10 mouse cellular contexts compared by ENCODE assay signal in genomic region chr11:70289236-70289635, GRCm38 (mm10). TPM values are rescaled to one million over a fixed set of nuclear protein-coding genes. Genes with fewer than 3 reads are reported as not detected.
DNase-seq lines count a peak whose midpoint lies in the region; ATAC-seq and TF ChIP-seq lines count a peak whose summit lies in the region.
"Had no signal": no experiment of that assay in that cellular context is flagged by ENCODE, and none has a peak within 500 bp of the region (broad histone marks: within the 10 kb centered on the region; RNA-seq: fewer than 3 reads in every experiment).

No protein-coding gene starts in this region.

- no peak for TF ChIP-seq CTCF in heart, adult 2 months (IDR thresholded peaks at IDR 0.05)

- H3K27ac ChIP-seq in heart, adult 2 months = no peak overlapping the region
- no peak overlapping the region for H3K27ac ChIP-seq in heart, embryonic 10.5 days
- peak overlapping the region; percentile 31; the same call in 1 of the 2 replicates for H3K27ac ChIP-seq in heart, embryonic 16.5 days (ENCODE audit: low read length)
- H3K27ac ChIP-seq in stomach, embryonic 15.5 days = peak overlapping the region; percentile 31; the same call in 1 of the 2 replicates
- no peak overlapping the region for H3K27ac ChIP-seq in liver, embryonic 12.5 days

- H3K4me1 ChIP-seq in heart, adult 2 months (ENCODE audit: control insufficient read depth, insufficient read depth, low read length) = no peaks in the 10 kb centered on the region; the same call in 1 of the 2 replicates
- peaks cover 4% of the 10 kb centered on the region; the same call in 1 of the 2 replicates for H3K4me1 ChIP-seq in heart, embryonic 10.5 days
- peaks cover 4% of the 10 kb centered on the region for H3K4me1 ChIP-seq in heart, embryonic 16.5 days (ENCODE audit: control insufficient read depth, insufficient read depth, low read length)
- no peaks in the 10 kb centered on the region; the same call in 1 of the 2 replicates for H3K4me1 ChIP-seq in stomach, embryonic 15.5 days
- H3K4me1 ChIP-seq in liver, embryonic 12.5 days = no peaks in the 10 kb centered on the region

- H3K4me3 ChIP-seq in heart, adult 2 months = no peak overlapping the region
- no peak overlapping the region for H3K4me3 ChIP-seq in heart, embryonic 10.5 days
- H3K4me3 ChIP-seq in heart, embryonic 16.5 days (ENCODE audit: low read length) = no peak overlapping the region
- no peak overlapping the region for H3K4me3 ChIP-seq in stomach, embryonic 15.5 days (replicated peaks)
- no peak overlapping the region for H3K4me3 ChIP-seq in liver, embryonic 12.5 days
- H3K4me3 ChIP-seq: myocyte had no signal

- H3K9me3 ChIP-seq in heart, embryonic 10.5 days = no peaks in the 10 kb centered on the region
- no peaks in the 10 kb centered on the region for H3K9me3 ChIP-seq in heart, embryonic 16.5 days (replicated peaks; ENCODE audit: control insufficient read depth, low read length)
- no peaks in the 10 kb centered on the region for H3K9me3 ChIP-seq in stomach, embryonic 15.5 days
- H3K9me3 ChIP-seq in liver, embryonic 12.5 days (replicated peaks) = no peaks in the 10 kb centered on the region

- ATAC-seq in heart, embryonic 16.5 days (replicated peaks; ENCODE audit: extremely low read depth, insufficient read depth, low FRiP score) = no peak
- no peak for ATAC-seq in stomach, embryonic 15.5 days (ENCODE audit: insufficient read depth, low FRiP score, low read depth)
- ATAC-seq in liver, embryonic 12.5 days = no peak

- no peak overlapping the region for H3K9ac ChIP-seq in heart, adult 2 months (ENCODE audit: low read depth, low read length)
- no peak overlapping the region for H3K9ac ChIP-seq in heart, embryonic 16.5 days (ENCODE audit: low read length)
- H3K9ac ChIP-seq in stomach, embryonic 15.5 days = no peak overlapping the region
- H3K9ac ChIP-seq in liver, embryonic 12.5 days = no peak overlapping the region

- TF ChIP-seq EP300 in heart, adult 2 months (IDR thresholded peaks at IDR 0.05; ENCODE audit: insufficient read depth, low read depth, low read length) = no peak

- intact Hi-C loops in heart, adult 2 months (cut with DNase I) = no loop called here

- no peaks in the 10 kb centered on the region for H3K27me3 ChIP-seq in heart, adult 2 months (ENCODE audit: control insufficient read depth, insufficient read depth, low read length)
- no peaks in the 10 kb centered on the region for H3K27me3 ChIP-seq in heart, embryonic 10.5 days (ENCODE audit: insufficient read depth, poor library complexity, severe bottlenecking)
- no peaks in the 10 kb centered on the region for H3K27me3 ChIP-seq in heart, embryonic 16.5 days (ENCODE audit: control insufficient read depth, insufficient read depth, low read length)
- H3K27me3 ChIP-seq in stomach, embryonic 15.5 days (replicated peaks) = no peaks in the 10 kb centered on the region
- H3K27me3 ChIP-seq in liver, embryonic 12.5 days (replicated peaks) = no peaks in the 10 kb centered on the region; the same call in 1 of the 2 replicates

- H3K4me2 ChIP-seq in heart, embryonic 16.5 days (ENCODE audit: low read depth, low read length) = no peak overlapping the region
- H3K4me2 ChIP-seq in stomach, embryonic 15.5 days = no peak overlapping the region
- H3K4me2 ChIP-seq in liver, embryonic 12.5 days = no peak overlapping the region
- H3K4me2 ChIP-seq: liver, embryonic 11.5 days had no signal

- 33% methylated on average over 6 of the region's 6 CpGs for WGBS in heart, adult 2 months
- 25% methylated on average over 6 of the region's 6 CpGs for WGBS in heart, embryonic 10.5 days
- 29% methylated on average over 6 of the region's 6 CpGs for WGBS in heart, embryonic 16.5 days
- WGBS in stomach, embryonic 15.5 days = 39% methylated on average over 6 of the region's 6 CpGs
- WGBS in liver, embryonic 12.5 days (ENCODE audit: insufficient replicate concordance) = 43% methylated on average over 6 of the region's 6 CpGs

- no peaks in the 10 kb centered on the region for H3K36me3 ChIP-seq in heart, adult 2 months (ENCODE audit: control insufficient read depth, insufficient read depth, low read length)
- no peaks in the 10 kb centered on the region for H3K36me3 ChIP-seq in heart, embryonic 10.5 days
- no peaks in the 10 kb centered on the region for H3K36me3 ChIP-seq in heart, embryonic 16.5 days (ENCODE audit: control insufficient read depth, insufficient read depth)
- H3K36me3 ChIP-seq in stomach, embryonic 15.5 days = no peaks in the 10 kb centered on the region
- H3K36me3 ChIP-seq in liver, embryonic 12.5 days = no peaks in the 10 kb centered on the region

- TF ChIP-seq POLR2A in heart, adult 2 months (IDR thresholded peaks at IDR 0.05; ENCODE audit: insufficient read depth, low read depth, low read length) = no peak

- DNase-seq in heart, adult 2 months = peak; percentile 30 to 52
- no peak for DNase-seq in heart, embryonic 10.5 days (ENCODE audit: low spot score)
- peak; percentile 12 for DNase-seq in right cerebral cortex, adult 18-20 months
- DNase-seq in right cerebral cortex, adult 2 months (ENCODE audit: low spot score in 2 of 2) = no peak
- DNase-seq in spleen, postnatal 4 days (ENCODE audit: low spot score in 2 of 2) = no peak

- H3K79me2 ChIP-seq in heart, adult 2 months (replicated peaks; ENCODE audit: control insufficient read depth, insufficient read depth, low read length) = no peaks in the 10 kb centered on the region

RNA-seq across cellular contexts. Expression of gene Alox12e, which starts 33.2 kb away (rescaled TPM):
- total RNA-seq in heart, adult 2 months (2021) = under 1 TPM in 1 of 2 experiments, not detected in 1; 0.16 TPM
- 0.10 TPM in 1 of 2 replicates, not detected in the other for polyA plus RNA-seq in heart, adult 2 months (2012; rRNA removed)
- not detected in 2 replicates for polyA plus RNA-seq in heart, embryonic 10.5 days (2016; fragmentation: Nextera tagmentation; extraction: Ambion mirVana)
- 2.8 and 7.2 TPM in 2 replicates for polyA plus RNA-seq in heart, embryonic 16.5 days (2015; fragmentation: Nextera tagmentation; extraction: Ambion mirVana)
- polyA plus RNA-seq in stomach, embryonic 15.5 days (2015; fragmentation: Nextera tagmentation; extraction: Ambion mirVana) = 0.06 TPM in 1 of 2 replicates, not detected in the other
- polyA plus RNA-seq in liver, embryonic 12.5 days (2016; fragmentation: Nextera tagmentation; extraction: Ambion mirVana) = 0.12 and 0.20 TPM in 2 replicates
- polyA plus RNA-seq: liver, embryonic 11.5 days; myocyte had no signal

RNA-seq across cellular contexts. Expression of gene Alox12, which starts 34.1 kb away (rescaled TPM):
- total RNA-seq in heart, adult 2 months (2021) = 1 to 10 TPM; 2.8 to 6.0 TPM
- polyA plus RNA-seq in heart, adult 2 months (2012; rRNA removed) = 6.2 and 7.2 TPM in 2 replicates
- polyA plus RNA-seq in heart, embryonic 10.5 days (2016; fragmentation: Nextera tagmentation; extraction: Ambion mirVana) = 3.9 and 5.0 TPM in 2 replicates
- 3.5 and 4.2 TPM in 2 replicates for polyA plus RNA-seq in heart, embryonic 16.5 days (2015; fragmentation: Nextera tagmentation; extraction: Ambion mirVana)
- 11.7 and 12.9 TPM in 2 replicates for polyA plus RNA-seq in stomach, embryonic 15.5 days (2015; fragmentation: Nextera tagmentation; extraction: Ambion mirVana)
- polyA plus RNA-seq in liver, embryonic 12.5 days (2016; fragmentation: Nextera tagmentation; extraction: Ambion mirVana) = 24.7 and 26.8 TPM in 2 replicates

RNA-seq across cellular contexts. Expression of gene Rnasek, which starts 49.6 kb away (rescaled TPM):
- total RNA-seq in heart, adult 2 months (2021) = 100 to 1,000 TPM in 1 of 2 experiments, 10 to 100 TPM in 1; 95.4 to 103 TPM
- polyA plus RNA-seq in heart, adult 2 months (2012; rRNA removed) = 130 and 166 TPM in 2 replicates
- polyA plus RNA-seq in heart, embryonic 10.5 days (2016; fragmentation: Nextera tagmentation; extraction: Ambion mirVana) = 126 and 165 TPM in 2 replicates
- 218 and 227 TPM in 2 replicates for polyA plus RNA-seq in heart, embryonic 16.5 days (2015; fragmentation: Nextera tagmentation; extraction: Ambion mirVana)
- 196 and 222 TPM in 2 replicates for polyA plus RNA-seq in stomach, embryonic 15.5 days (2015; fragmentation: Nextera tagmentation; extraction: Ambion mirVana)
- polyA plus RNA-seq in liver, embryonic 12.5 days (2016; fragmentation: Nextera tagmentation; extraction: Ambion mirVana) = 159 and 173 TPM in 2 replicates

RNA-seq across cellular contexts. Expression of gene Gm21988, which starts 49.6 kb away (rescaled TPM):
- 1 to 10 TPM; 2.0 to 3.4 TPM for total RNA-seq in heart, adult 2 months (2021)
- polyA plus RNA-seq in heart, adult 2 months (2012; rRNA removed) = 5.0 and 5.5 TPM in 2 replicates
- 6.5 and 8.7 TPM in 2 replicates for polyA plus RNA-seq in heart, embryonic 10.5 days (2016; fragmentation: Nextera tagmentation; extraction: Ambion mirVana)
- 8.2 and 9.0 TPM in 2 replicates for polyA plus RNA-seq in heart, embryonic 16.5 days (2015; fragmentation: Nextera tagmentation; extraction: Ambion mirVana)
- polyA plus RNA-seq in stomach, embryonic 15.5 days (2015; fragmentation: Nextera tagmentation; extraction: Ambion mirVana) = 8.7 and 11.0 TPM in 2 replicates
- 6.2 and 7.8 TPM in 2 replicates for polyA plus RNA-seq in liver, embryonic 12.5 days (2016; fragmentation: Nextera tagmentation; extraction: Ambion mirVana)

RNA-seq across cellular contexts. Expression of gene 0610010K14Rik, which starts 51.5 kb away (rescaled TPM):
- 10 to 100 TPM; 30.7 to 34.5 TPM for total RNA-seq in heart, adult 2 months (2021)
- polyA plus RNA-seq in heart, adult 2 months (2012; rRNA removed) = 38.9 and 48.1 TPM in 2 replicates
- 142 and 153 TPM in 2 replicates for polyA plus RNA-seq in heart, embryonic 10.5 days (2016; fragmentation: Nextera tagmentation; extraction: Ambion mirVana)
- 116 and 121 TPM in 2 replicates for polyA plus RNA-seq in heart, embryonic 16.5 days (2015; fragmentation: Nextera tagmentation; extraction: Ambion mirVana)
- 141 and 144 TPM in 2 replicates for polyA plus RNA-seq in stomach, embryonic 15.5 days (2015; fragmentation: Nextera tagmentation; extraction: Ambion mirVana)
- polyA plus RNA-seq in liver, embryonic 12.5 days (2016; fragmentation: Nextera tagmentation; extraction: Ambion mirVana) = 97.4 and 104 TPM in 2 replicates

Comparison
In these comparisons a context has a peak if more than half of its experiments do, and no peak if none do; other contexts are left out.
1. DNase-seq: peak in heart, adult 2 months (2 of 2) and right cerebral cortex, adult 18-20 months (single experiment); none in heart, embryonic 10.5 days (single experiment), right cerebral cortex, adult 2 months (0 of 2) and spleen, postnatal 4 days (0 of 2).
2. H3K27ac ChIP-seq: peak in heart, embryonic 16.5 days (single experiment) and stomach, embryonic 15.5 days (single experiment); none in heart, adult 2 months (single experiment), heart, embryonic 10.5 days (single experiment) and liver, embryonic 12.5 days (single experiment).